Comparison of ENCODE assay signal across 8 mouse cellular contexts in the genomic region with DNA sequence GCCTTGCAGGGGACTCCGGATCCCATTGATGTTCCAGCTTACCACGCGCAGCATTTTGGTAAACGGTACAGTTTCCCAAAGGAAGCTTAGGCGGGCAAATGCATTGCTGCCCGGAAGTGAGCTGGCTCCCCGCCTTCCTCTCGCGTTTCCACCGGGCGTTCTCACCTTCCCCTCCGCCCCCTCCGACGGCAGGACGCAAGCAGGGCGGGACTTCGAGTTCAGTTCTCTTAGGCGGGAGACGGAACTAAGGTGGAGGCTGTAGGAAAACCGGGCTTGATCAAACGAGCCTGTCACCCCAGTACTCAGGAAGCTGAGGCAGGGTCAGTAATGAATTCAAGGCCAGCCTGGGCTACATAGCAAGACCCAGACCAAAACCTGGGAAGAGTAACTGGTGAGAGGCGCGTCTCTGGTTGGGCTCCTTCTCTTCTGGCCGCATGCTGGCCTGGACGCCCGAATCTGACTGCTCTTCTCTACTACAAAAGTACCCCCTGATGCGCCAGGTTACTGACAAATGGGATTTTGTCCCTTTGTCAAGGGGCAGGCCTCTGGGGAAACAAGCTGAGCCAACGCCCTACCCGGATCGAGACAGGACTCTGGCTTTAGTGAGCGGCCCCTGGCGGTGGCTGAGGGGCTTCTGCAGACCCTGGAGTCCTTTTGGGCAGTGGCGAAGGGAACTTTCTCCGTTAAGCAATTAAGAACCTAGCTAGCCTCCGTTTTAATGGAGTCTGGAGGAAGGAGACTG. TPM values are rescaled to one million over a fixed set of nuclear protein-coding genes. Genes with fewer than 3 reads are reported as not detected.
DNase-seq lines count a peak whose midpoint lies in the region; ATAC-seq and TF ChIP-seq lines count a peak whose summit lies in the region.

A gene (plus strand): TSS at position 207 of the 742 bp plus-strand sequence.

- peaks cover 28% of the 10 kb centered on the region for H3K27me3 ChIP-seq in Patski
- H3K27me3 ChIP-seq in hindbrain, embryonic 13.5 days, result 0 out of 2 replicates have a peak, but pooled peaks cover 6% of the 10 kb centered on the region

- H3K9ac ChIP-seq in hindbrain, embryonic 13.5 days, result peak within 1 kb of the TSS; percentile 75

- POLR2A ChIA-PET in Patski (lab: Charles Lee), result no interaction called here

- DNase-seq in Patski (ENCODE audit: low read depth, low spot score), result no peak
- peak; percentile 79 to 84 for DNase-seq in cerebellum, postnatal 14 days
- peak; percentile 56 to 59 for DNase-seq in frontal cortex, postnatal 14 days (ENCODE audit: low spot score in 2 of 2)
- DNase-seq in layer of hippocampus, postnatal 36 days, result peak; percentile 67
- DNase-seq in lung, postnatal 36 days, result peak; percentile 89
- DNase-seq in retina, postnatal 1 day, result peak; percentile 84
- DNase-seq in urinary bladder, adult 18-20 months (ENCODE audit: low spot score in 2 of 2), result peak; percentile 55 to 70

- WGBS in hindbrain, embryonic 13.5 days, result 19% methylated on average over 35 of the region's 35 CpGs

- peak within 1 kb of the TSS; percentile 76 for H3K27ac ChIP-seq in hindbrain, embryonic 13.5 days

- peak within 1 kb of the TSS; percentile 52 for H3K4me3 ChIP-seq in hindbrain, embryonic 13.5 days

- CTCF ChIA-PET in Patski (lab: Charles Lee), result interaction anchor here (1.2 to 1.7 kb wide), 2 partner anchors 10 to 78 kb away, joined by 3 to 4 read pairs; no protein-coding TSS in a partner anchor

- no peaks in the 10 kb centered on the region for H3K9me3 ChIP-seq in hindbrain, embryonic 13.5 days

- H3K4me1 ChIP-seq in hindbrain, embryonic 13.5 days (replicated peaks), result peaks cover 5% of the 10 kb centered on the region

- peak; percentile 98 for ATAC-seq in Patski
- ATAC-seq in hindbrain, embryonic 13.5 days (ENCODE audit: low FRiP score), result peak; percentile 95

- peak within 1 kb of the TSS; percentile 59 for H3K4me2 ChIP-seq in hindbrain, embryonic 13.5 days

- in situ Hi-C loops in Patski (cut with MboI; ENCODE audit: low pct_unique_long_range_greater_than_20kb), result no loop called here

- TF ChIP-seq CTCF in Patski (IDR thresholded peaks at IDR 0.05), result no peak

- peaks cover 15% of the 10 kb centered on the region for H3K36me3 ChIP-seq in hindbrain, embryonic 13.5 days

RNA-seq across cellular contexts. Expression of the gene that starts here (rescaled TPM):
- polyA plus RNA-seq in Patski (2021), result 4.3 TPM
- 3.6 and 4.4 TPM in 2 replicates for polyA plus RNA-seq in hindbrain, embryonic 13.5 days (2015; fragmentation: Nextera tagmentation; extraction: Ambion mirVana)
- 1 to 10 TPM in 1 of 2 experiments, under 1 TPM in 1; 0.99 to 1.1 TPM for total RNA-seq in layer of hippocampus, postnatal 36 days (2021)
